Mouse (Mus musculus): Measurements from ENCODE around the gene Sh3rf1.

The Sh3rf1 gene

GRCm38 (mm10) chr8:61313016-61313415 is 89.3 kb downstream of the Sh3rf1 start:
- TF ChIP-seq GATA4 (IDR thresholded peaks at IDR 0.05; ENCODE audit: insufficient replicate concordance, low read length): no peak

- TF ChIP-seq GATA4 (IDR thresholded peaks at IDR 0.05; ENCODE audit: insufficient replicate concordance, low read length): peak; percentile 31; the same call in 1 of the 2 replicates
These were observed 92.5 kb downstream of the Sh3rf1 start for GRCm38 (mm10) chr8:61316012-61316767.

GRCm38 (mm10) chr8:61316813-61317534 is 93.3 kb downstream of the Sh3rf1 start:
- TF ChIP-seq GATA4 (IDR thresholded peaks at IDR 0.05; ENCODE audit: insufficient replicate concordance, low read length): peak; percentile 20; the same call in 1 of the 2 replicates

GRCm38 (mm10) chr8:61317535-61318136 is 94.0 kb downstream of the Sh3rf1 start:
- no peak for TF ChIP-seq GATA4 (IDR thresholded peaks at IDR 0.05; ENCODE audit: insufficient replicate concordance, low read length)

GRCm38 (mm10) chr8:61321216-61321615 is 97.5 kb downstream of the Sh3rf1 start:
- no peak for TF ChIP-seq GATA4 (IDR thresholded peaks at IDR 0.05; ENCODE audit: insufficient replicate concordance, low read length)

- TF ChIP-seq GATA4 (IDR thresholded peaks at IDR 0.05; ENCODE audit: insufficient replicate concordance, low read length): no peak
These were observed 98.1 kb downstream of the Sh3rf1 start for GRCm38 (mm10) chr8:61321780-61322179.

GRCm38 (mm10) chr8:61322462-61322861 is 98.8 kb downstream of the Sh3rf1 start:
- no peak for TF ChIP-seq GATA4 (IDR thresholded peaks at IDR 0.05; ENCODE audit: insufficient replicate concordance, low read length)

- TF ChIP-seq GATA4 (IDR thresholded peaks at IDR 0.05; ENCODE audit: insufficient replicate concordance, low read length): no peak
These were observed 100.8 kb downstream of the Sh3rf1 start for GRCm38 (mm10) chr8:61324363-61324914.

GRCm38 (mm10) chr8:61325014-61325715 is 101.5 kb downstream of the Sh3rf1 start:
- TF ChIP-seq GATA4 (IDR thresholded peaks at IDR 0.05; ENCODE audit: insufficient replicate concordance, low read length): no peak

GRCm38 (mm10) chr8:61326281-61326680 is 102.6 kb downstream of the Sh3rf1 start:
- no peak for TF ChIP-seq GATA4 (IDR thresholded peaks at IDR 0.05; ENCODE audit: insufficient replicate concordance, low read length)

GRCm38 (mm10) chr8:61327333-61327732 is 103.7 kb downstream of the Sh3rf1 start:
- no peak for TF ChIP-seq GATA4 (IDR thresholded peaks at IDR 0.05; ENCODE audit: insufficient replicate concordance, low read length)

- TF ChIP-seq GATA4 (IDR thresholded peaks at IDR 0.05; ENCODE audit: insufficient replicate concordance, low read length): no peak
These were observed 116.0 kb downstream of the Sh3rf1 start for GRCm38 (mm10) chr8:61339629-61340028.

- no peak for TF ChIP-seq GATA4 (IDR thresholded peaks at IDR 0.05; ENCODE audit: insufficient replicate concordance, low read length)
These were observed 116.8 kb downstream of the Sh3rf1 start for GRCm38 (mm10) chr8:61340283-61340984.
